Mouse (Mus musculus) ES-E14 (cell line): ENCODE data around the gene Dapk2. TPM values are rescaled to one million over a fixed set of nuclear protein-coding genes. Genes with fewer than 3 reads are reported as not detected.
A peak's percentile ranks its signal among the peaks of the same experiment; 100 is the strongest.

Experiments
- DNase-seq: peaks from one replicate; pipeline ENCODE4 v3.0.0-alpha.2; 2013; ENCODE audit warnings: low read depth, low spot score
- H3K27ac ChIP-seq: 2 replicates; pipeline ENCODE4 v1.5.1; 2012; ENCODE audit warnings: low read depth, mild to moderate bottlenecking, low read length, moderate library complexity, mixed read lengths; ENCODE audit not compliant: poor library complexity, insufficient read depth, severe bottlenecking
- H3K36me3 ChIP-seq: 2 replicates; pipeline ENCODE4 v1.6.1; 2012; ENCODE audit warnings: mild to moderate bottlenecking, low read length, moderate library complexity, mixed read lengths; ENCODE audit not compliant: control insufficient read depth, poor library complexity, insufficient read depth, severe bottlenecking
- H3K4me1 ChIP-seq, 2 experiments: fragments of 150-350 bp in 1 of 2; sonication (generic) in 1 of 2; 2 replicates each; pipeline ENCODE4 v1.6.1; 2012; ENCODE audit warnings: low read length in 2 of 2, mild to moderate bottlenecking in 1 of 2, mixed read lengths in 1 of 2; ENCODE audit not compliant: control insufficient read depth in 2 of 2, insufficient read depth in 2 of 2, poor library complexity in 1 of 2
- H3K4me3 ChIP-seq, 2 experiments: fragments of 150-350 bp in 1 of 2; sonication (generic) in 1 of 2; 2 replicates each; pipeline ENCODE4 v1.5.1; 2012; ENCODE audit warnings: low read length in 2 of 2, low read depth in 1 of 2, mild to moderate bottlenecking in 1 of 2, mixed read lengths in 1 of 2; ENCODE audit not compliant: insufficient read depth in 1 of 2, poor library complexity in 1 of 2, severe bottlenecking in 1 of 2
- H3K9ac ChIP-seq: 2 replicates; pipeline ENCODE4 v1.6.1; 2012; ENCODE audit warnings: low read depth, mild to moderate bottlenecking, low read length, mixed read lengths; ENCODE audit not compliant: poor library complexity, insufficient read depth, severe bottlenecking
- H3K9me3 ChIP-seq: fragments of 150-350 bp; sonication (generic); 2 replicates; pipeline ENCODE4 v1.6.1; 2012; ENCODE audit warnings: low read depth, mild to moderate bottlenecking, low read length; ENCODE audit not compliant: control insufficient read depth, insufficient read depth
- CHD2 ChIP-seq: IDR thresholded peaks from 2 replicates; pipeline ENCODE4 v1.6.1; 2014; ENCODE audit warnings: mild to moderate bottlenecking, low read depth, low read length, inconsistent platforms
- HCFC1 ChIP-seq: IDR thresholded peaks from 2 replicates; pipeline ENCODE4 v1.6.1; 2012; ENCODE audit warnings: low read length, inconsistent platforms, borderline replicate concordance; ENCODE audit not compliant: insufficient read depth
- MAFK ChIP-seq: IDR thresholded peaks from 2 replicates; pipeline ENCODE4 v1.6.1; 2014; ENCODE audit warnings: mild to moderate bottlenecking, low read depth, low read length, inconsistent platforms; ENCODE audit not compliant: insufficient read depth
- ZC3H11A ChIP-seq: IDR thresholded peaks from 2 replicates; pipeline ENCODE4 v1.6.1; 2012; ENCODE audit warnings: low read depth, mild to moderate bottlenecking, inconsistent platforms, low read length, borderline replicate concordance
- ZNF384 ChIP-seq: IDR thresholded peaks from 2 replicates; pipeline ENCODE4 v1.6.1; 2012; ENCODE audit warnings: low read depth, low read length, inconsistent platforms
- in situ Hi-C, 2 experiments: fragments of 600-800 bp; cut with MboI; formaldehyde crosslinking; loops; one replicate each; pipeline ENCODE4 v1.15.1; 2025; ENCODE audit warnings: low sequenced_read_pairs in 2 of 2, inconsistent platforms in 1 of 2; ENCODE audit not compliant: unreplicated experiment in 2 of 2
- total RNA-seq: library from RNA; depleted of rRNA; stranded (reverse); fragments of 300-350 nt; gene quantifications from 2 replicates; pipeline ENCODE4 v1.2.3, GENCODE M21; 2012

Dapk2 gene
- total RNA-seq, 1 experiment = 1.2 TPM

DNA sequence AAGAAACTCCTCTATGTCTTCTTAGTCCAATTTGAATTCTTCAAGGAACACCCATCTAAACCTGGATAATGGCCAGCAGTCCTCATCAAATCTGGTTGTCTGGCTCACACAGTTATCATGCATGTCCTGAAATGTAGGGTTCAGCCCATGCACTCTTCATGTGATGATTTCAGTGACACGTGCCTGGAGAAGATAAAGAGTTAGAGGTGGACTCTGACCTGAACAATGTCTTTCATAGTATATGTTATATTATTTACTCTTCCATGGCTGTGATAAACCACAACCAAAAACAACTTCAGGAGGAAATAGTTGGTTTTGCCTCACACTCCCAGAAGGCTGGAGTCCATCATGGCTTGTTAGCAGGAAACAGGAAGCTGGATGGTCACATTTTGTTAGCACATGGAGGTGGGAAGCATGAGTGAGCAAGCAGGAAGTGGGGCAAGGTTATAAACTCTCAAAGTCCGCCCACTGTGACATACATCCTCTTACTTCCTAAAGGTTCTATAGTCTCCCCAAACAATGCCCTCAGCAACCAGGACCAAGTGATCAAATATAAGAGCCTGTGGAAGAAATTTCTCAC, 142.5 kb downstream of the Dapk2 start:
- no peak overlapping the region for H3K9ac ChIP-seq
- TF ChIP-seq HCFC1 (no peak), ZC3H11A (no peak), ZNF384 (no peak), MAFK (no peak), CHD2 (no peak)
- DNase-seq = no peak
- H3K27ac ChIP-seq = no peak overlapping the region
- no peaks in the 10 kb centered on the region for H3K9me3 ChIP-seq
- H3K4me1 ChIP-seq = no peaks in the 10 kb centered on the region
- no peak overlapping the region for H3K4me3 ChIP-seq
- in situ Hi-C loops = no loop called here
- no peaks in the 10 kb centered on the region for H3K36me3 ChIP-seq

DNA sequence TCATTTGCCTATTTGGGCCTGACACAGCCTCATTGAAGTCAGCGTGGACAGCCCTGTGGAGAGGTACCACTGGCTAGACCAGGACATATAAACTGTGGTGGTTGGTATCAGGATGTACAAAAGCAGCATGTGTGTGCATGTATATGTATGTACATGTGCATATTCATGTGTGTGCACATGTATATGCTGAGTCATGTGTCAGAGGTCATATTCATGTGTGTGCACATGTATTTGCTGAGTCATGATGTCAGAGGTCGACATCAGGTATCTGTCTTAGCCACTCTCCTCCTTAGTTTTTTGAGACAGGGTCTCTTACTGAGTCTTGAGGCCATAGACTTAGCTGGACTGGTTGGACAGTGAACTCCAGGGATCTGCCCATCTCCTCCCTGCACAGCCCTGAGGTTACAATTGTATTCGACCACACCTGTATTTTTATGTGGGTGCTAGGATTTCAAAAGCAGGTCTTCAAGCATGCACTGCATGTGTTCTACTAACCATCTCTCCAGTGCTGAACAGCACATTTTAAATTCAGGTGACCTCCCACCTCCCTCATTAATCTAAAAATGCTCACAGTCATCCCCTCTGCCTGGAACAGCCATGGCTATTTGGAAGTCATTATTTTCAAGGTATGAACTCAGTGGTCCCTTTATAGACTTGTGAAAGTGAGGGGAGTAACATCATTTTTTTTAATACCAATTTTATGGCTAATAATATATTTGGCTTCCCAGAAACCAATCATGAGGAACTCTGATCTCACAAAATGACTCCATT, 146.5 kb downstream of the Dapk2 start:
- Histone ChIP-seq H3K4me1 (no peaks in the 10 kb centered on the region), H3K4me3 (no peak overlapping the region), H3K9ac (no peak overlapping the region), H3K9me3 (no peaks in the 10 kb centered on the region), H3K36me3 (no peaks in the 10 kb centered on the region), H3K27ac (no peak overlapping the region)
- in situ Hi-C loops = no loop called here
- TF ChIP-seq ZNF384 (no peak), CHD2 (no peak), HCFC1 (no peak), MAFK (peak; percentile 40; the same call in 1 of the 2 replicates)
- no peak for DNase-seq

DNA sequence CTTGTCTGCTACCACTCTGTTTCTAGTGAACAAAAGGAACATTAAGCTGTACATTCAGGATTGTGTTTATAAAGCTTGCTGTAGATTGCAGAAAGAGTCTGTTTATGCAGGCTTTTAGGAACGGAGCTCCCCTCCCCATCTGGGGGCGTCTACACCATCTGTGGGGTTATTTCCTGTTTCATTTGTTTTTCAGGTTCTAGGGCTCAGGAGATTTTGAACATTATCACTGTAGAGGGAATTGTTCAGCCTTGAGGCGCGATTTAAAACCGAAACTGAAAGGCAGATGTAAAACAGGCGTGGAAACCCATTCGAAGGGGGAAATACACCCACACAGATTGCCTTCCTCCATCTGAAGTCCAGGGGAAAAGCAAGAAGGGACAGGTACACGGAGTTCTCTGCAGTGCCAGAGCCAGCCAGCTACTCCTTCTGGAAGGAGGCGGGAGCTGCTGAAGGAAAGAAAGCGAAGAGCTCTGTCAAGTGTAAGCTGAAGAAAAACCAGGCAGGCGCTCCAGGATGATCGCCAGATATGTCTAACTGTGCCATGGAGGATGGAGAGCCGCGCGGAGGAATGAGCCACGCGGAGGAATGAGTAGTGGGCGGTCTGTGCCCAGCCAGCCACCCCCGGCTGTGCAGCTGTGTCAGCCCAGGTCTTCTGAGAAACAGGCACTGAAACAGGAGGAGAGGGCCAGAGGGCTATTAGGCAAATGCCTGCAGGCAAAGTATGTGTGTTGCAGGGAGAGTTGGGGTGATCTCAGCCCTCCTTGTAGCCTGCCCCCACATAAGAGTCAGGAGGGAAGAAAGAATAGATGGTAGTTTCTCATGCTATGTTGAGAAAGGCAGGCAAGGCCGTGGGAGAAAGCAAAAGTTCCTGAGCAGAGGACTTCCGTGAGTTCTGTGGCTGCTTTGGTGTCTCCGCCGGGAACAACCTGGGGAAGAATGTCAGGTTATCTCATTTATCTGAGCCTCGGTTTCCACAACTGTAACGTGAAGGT, 147.4 kb downstream of the Dapk2 start:
- Histone ChIP-seq H3K4me3 (no peak overlapping the region; a peak in 1 of 4 replicates), H3K9ac (no peak overlapping the region), H3K27ac (no peak overlapping the region), H3K36me3 (no peaks in the 10 kb centered on the region), H3K4me1 (no peaks in the 10 kb centered on the region), H3K9me3 (no peaks in the 10 kb centered on the region)
- in situ Hi-C loops = no loop called here
- no peak for TF ChIP-seq HCFC1
- TF ChIP-seq MAFK = no peak
- TF ChIP-seq ZC3H11A = no peak
- TF ChIP-seq ZNF384 = no peak
- TF ChIP-seq CHD2 = no peak
- no peak for DNase-seq

DNA sequence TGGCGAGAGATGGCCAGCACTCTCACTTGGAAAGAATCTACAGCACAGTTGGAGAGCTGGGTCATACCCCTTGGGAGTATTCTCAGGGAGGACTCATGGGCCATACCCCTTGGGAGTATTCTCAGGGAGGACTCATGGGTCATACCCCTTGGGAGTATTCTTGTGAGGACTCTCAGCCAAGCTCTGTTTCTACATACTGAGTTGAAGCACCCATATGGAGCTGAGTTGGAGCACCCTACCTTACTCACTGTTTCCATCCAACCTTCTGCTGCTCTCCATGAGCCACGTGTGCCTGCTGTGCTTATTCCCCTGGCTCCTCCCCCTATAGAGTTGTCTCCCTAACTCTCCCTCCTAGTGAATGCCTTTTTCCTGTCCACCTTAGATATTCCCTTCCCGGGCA, 148.4 kb downstream of the Dapk2 start:
- H3K4me1 ChIP-seq = peaks cover 0 to under 1% of the 10 kb centered on the region in 2 experiments; a peak in 1 of 4 replicates
- TF ChIP-seq ZNF384 (no peak), HCFC1 (no peak), CHD2 (no peak), MAFK (no peak), ZC3H11A (no peak)
- H3K36me3 ChIP-seq = no peaks in the 10 kb centered on the region
- H3K9ac ChIP-seq = no peak overlapping the region
- no peaks in the 10 kb centered on the region for H3K9me3 ChIP-seq
- no peak overlapping the region for H3K4me3 ChIP-seq
- in situ Hi-C loops = no loop called here
- H3K27ac ChIP-seq = no peak overlapping the region
- DNase-seq = no peak
